Mouse (Mus musculus) intestine, embryonic 14.5 days (tissue): ENCODE data around the gene Gata3. TPM values are rescaled to one million over a fixed set of nuclear protein-coding genes. Genes with fewer than 3 reads are reported as not detected.

Experiments used
- ATAC-seq: fragments of 200-750 bp; cut with Nextera tagmentation; replicated peaks from 2 replicates; pipeline ENCODE4 v1.8.0; 2017; ENCODE audit warnings: low read depth, moderate number of reproducible peaks, moderate TSS enrichment, moderate library complexity; ENCODE audit not compliant: low FRiP score, low TSS enrichment
- DNase-seq: peaks from one replicate; pipeline ENCODE4 v3.0.0-alpha.2; 2018; ENCODE audit warnings: low spot score
- H3K27ac ChIP-seq: fragments of 300-500 bp; sonication (generic); 2 replicates; pipeline ENCODE4 v1.5.1; 2014; ENCODE audit warnings: low read depth, mild to moderate bottlenecking, control low read depth
- H3K27me3 ChIP-seq: fragments of 300-500 bp; sonication (generic); replicated peaks from 2 replicates; pipeline ENCODE4 v1.6.1; 2014; ENCODE audit warnings: low read length, control low read depth; ENCODE audit not compliant: control insufficient read depth, insufficient read depth
- H3K36me3 ChIP-seq: fragments of 300-500 bp; sonication (generic); 2 replicates; pipeline ENCODE4 v1.6.1; 2014; ENCODE audit warnings: low read length, control low read depth; ENCODE audit not compliant: control insufficient read depth, insufficient read depth
- H3K4me1 ChIP-seq: fragments of 300-500 bp; sonication (generic); replicated peaks from 2 replicates; pipeline ENCODE4 v1.6.1; 2014; ENCODE audit warnings: low read length, control low read depth, mixed read lengths; ENCODE audit not compliant: control insufficient read depth, insufficient read depth
- H3K4me2 ChIP-seq: fragments of 300-500 bp; sonication (generic); 2 replicates; pipeline ENCODE4 v1.6.1; 2014; ENCODE audit warnings: low read length
- H3K4me3 ChIP-seq: fragments of 300-500 bp; sonication (generic); 2 replicates; pipeline ENCODE4 v1.5.1; 2014; ENCODE audit warnings: low read depth, low read length, control low read depth, mixed read lengths
- H3K9ac ChIP-seq: fragments of 300-500 bp; sonication (generic); 2 replicates; pipeline ENCODE4 v1.6.1; 2014; ENCODE audit warnings: mild to moderate bottlenecking, low read length
- H3K9me3 ChIP-seq: fragments of 300-500 bp; sonication (generic); 2 replicates; pipeline ENCODE4 v1.6.1; 2016; ENCODE audit warnings: low read length, control low read depth; ENCODE audit not compliant: control insufficient read depth
- WGBS: fragments of 180-500 bp; shearing (Covaris S2); extraction: QIAGEN DNeasy Blood & Tissue Kit; methylation state at CpG from one replicate; pipeline ENCODE4 v1.1.7; 2014; 5-methylcytosine and 5-hydroxymethylcytosine counted together
- polyA plus RNA-seq: library from polyadenylated mRNA; unstranded; fragments of >200 nt; fragmentation: Nextera tagmentation; extraction: Ambion mirVana; gene quantifications from 2 replicates; pipeline ENCODE4 v1.2.1, GENCODE M21; 2014

The Gata3 gene
- polyA plus RNA-seq, 1 experiment from 2014 or later = 1.8 TPM

DNA sequence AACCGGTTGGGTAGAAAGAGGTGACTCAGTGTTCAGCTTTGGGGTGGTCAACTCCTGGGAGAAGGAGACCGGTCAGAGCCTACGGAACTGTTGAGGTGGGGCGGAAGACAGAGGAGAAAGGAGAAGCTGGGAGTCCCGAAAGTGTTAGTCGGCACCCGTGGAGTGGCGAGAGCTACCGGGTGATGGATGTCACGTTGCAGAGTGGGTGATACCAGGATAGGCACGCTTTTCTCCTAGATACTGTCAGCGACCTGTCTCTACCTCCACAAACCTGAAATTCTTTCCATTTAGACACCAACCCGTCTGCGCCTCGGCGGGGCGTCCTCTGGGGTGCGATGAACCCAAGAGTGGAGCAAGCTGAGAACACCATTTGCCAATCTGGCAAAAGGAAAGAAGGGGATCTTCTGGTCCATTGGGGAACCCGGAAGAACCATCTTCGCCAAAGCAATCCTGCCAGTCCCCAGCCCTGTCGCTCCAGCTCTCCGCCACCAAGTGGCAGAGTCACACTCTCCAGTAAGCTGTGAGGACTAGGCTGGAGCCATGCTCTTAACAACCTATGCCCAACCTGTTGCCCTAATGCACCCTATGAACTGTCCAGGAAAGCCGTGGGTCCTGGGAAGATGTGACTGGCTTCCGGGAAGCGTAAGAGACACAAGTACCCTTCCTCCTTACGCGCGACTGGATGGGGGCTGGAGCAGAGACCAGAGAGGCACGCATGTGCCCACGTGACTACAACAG is 752 bp downstream of the Gata3 start, which contains the start of gene 9230102O04Rik:
Gene 9230102O04Rik (minus strand): TSS at position 628 of the 738 bp plus-strand sequence.
- Histone ChIP-seq H3K27ac (no peak within 1 kb of the TSS), H3K4me3 (peak within 1 kb of the TSS; percentile 15; the same call in 1 of the 2 replicates), H3K4me2 (peak within 1 kb of the TSS; percentile 31), H3K9me3 (no peaks in the 10 kb centered on the region), H3K36me3 (no peaks in the 10 kb centered on the region), H3K4me1 (no peaks in the 10 kb centered on the region), H3K27me3 (peaks cover 97% of the 10 kb centered on the region), H3K9ac (no peak within 1 kb of the TSS)
- ATAC-seq (peak; percentile 72; the same call in 1 of the 2 replicates), DNase-seq (peak; percentile 72)
- WGBS = 1% methylated on average over 30 of the region's 30 CpGs

DNA sequence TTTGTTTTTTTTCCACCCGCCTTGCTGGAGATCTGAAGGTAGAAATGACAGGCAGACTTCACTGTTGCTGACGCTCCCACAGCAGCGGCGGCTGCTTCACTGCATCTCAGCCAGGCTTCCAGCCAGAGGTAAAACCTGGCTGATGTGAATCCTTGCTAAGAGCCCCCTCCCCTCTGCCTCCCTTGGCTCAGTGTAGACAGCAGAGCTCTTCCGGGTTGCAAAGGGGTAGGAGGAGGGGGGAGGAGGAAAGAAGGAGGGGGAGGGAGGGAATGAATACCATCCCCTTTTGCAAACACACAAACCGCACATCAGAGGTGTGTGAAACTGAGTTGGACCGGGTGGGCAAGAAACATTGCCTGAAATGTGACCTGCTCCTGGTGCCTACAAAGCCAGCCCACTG is 2.2 kb downstream of the Gata3 start:
- ATAC-seq (no peak), DNase-seq (no peak)
- Histone ChIP-seq H3K9me3 (no peaks in the 10 kb centered on the region), H3K9ac (no peak overlapping the region), H3K27me3 (peaks cover 97% of the 10 kb centered on the region), H3K4me3 (no peak overlapping the region), H3K27ac (no peak overlapping the region), H3K4me1 (no peaks in the 10 kb centered on the region; the same call in 1 of the 2 replicates), H3K36me3 (no peaks in the 10 kb centered on the region), H3K4me2 (no peak overlapping the region)
- WGBS = 0% methylated on average over 7 of the region's 7 CpGs

DNA sequence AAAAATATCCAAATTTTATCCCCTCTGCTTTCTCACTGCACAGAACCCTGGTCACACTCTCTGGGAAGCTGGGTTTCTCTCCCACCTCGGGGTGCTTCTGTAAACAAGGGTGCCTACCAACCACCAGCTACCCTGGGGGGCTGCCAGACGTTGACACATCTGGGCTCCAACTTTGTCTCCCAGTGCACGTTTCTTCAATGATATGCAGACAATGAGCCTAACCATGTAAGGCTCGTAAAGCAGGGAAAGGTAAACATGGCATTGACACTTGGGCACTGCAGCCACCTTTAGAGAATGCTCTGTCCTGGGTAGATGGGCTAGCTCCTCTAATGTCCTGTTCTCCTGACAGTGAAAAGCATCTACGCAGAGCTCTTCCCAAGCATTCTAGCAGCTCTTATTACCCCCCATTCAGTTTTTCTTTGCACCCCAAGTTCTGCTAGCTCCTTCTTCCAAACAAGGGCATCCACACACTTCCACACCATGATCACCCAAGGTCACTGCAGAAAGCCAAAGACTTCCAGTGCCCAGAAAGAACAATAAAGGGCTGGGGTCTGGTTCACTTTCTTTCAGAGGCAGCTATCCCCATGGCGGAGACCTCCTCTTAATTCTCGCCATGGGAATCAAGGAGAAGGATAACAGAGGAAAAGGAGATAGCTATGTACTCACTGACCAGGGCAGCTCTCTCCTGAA is 2.8 kb downstream of the Gata3 start:
- no peak overlapping the region for H3K27ac ChIP-seq
- H3K9ac ChIP-seq = no peak overlapping the region
- ATAC-seq (no peak), DNase-seq (no peak)
- peaks cover 97% of the 10 kb centered on the region for H3K27me3 ChIP-seq
- H3K36me3 ChIP-seq = no peaks in the 10 kb centered on the region
- no peak overlapping the region for H3K4me2 ChIP-seq
- no peaks in the 10 kb centered on the region for H3K9me3 ChIP-seq
- 4% methylated on average over 7 of the region's 7 CpGs for WGBS
- no peak overlapping the region for H3K4me3 ChIP-seq
- no peaks in the 10 kb centered on the region; the same call in 1 of the 2 replicates for H3K4me1 ChIP-seq

DNA sequence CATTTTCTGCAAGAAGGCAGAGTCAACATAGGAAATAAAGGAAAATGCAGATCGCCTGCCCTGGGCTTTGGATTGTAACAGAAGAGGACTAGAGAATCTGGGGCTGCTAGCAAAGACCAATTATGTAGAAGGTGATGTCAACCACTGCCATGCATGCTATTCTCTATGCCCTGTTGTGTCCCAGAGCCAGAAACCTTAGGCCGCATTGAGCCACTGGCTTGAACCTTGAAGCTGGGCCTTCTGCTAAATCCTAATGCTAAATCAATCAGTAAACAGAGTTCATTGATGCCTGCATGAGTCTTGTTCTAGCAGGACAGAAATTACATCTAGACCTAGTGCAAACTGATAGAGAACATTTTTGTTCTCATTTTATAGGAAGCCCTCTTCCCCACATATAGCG is 3.8 kb downstream of the Gata3 start:
- Histone ChIP-seq H3K27ac (no peak overlapping the region), H3K36me3 (no peaks in the 10 kb centered on the region), H3K4me3 (no peak overlapping the region), H3K4me2 (no peak overlapping the region), H3K9ac (no peak overlapping the region), H3K4me1 (peaks cover 2% of the 10 kb centered on the region; the same call in 1 of the 2 replicates), H3K27me3 (peaks cover 100% of the 10 kb centered on the region), H3K9me3 (no peaks in the 10 kb centered on the region)
- DNase-seq = no peak
- WGBS = 13% methylated on average over 3 of the region's 3 CpGs
- ATAC-seq = no peak

DNA sequence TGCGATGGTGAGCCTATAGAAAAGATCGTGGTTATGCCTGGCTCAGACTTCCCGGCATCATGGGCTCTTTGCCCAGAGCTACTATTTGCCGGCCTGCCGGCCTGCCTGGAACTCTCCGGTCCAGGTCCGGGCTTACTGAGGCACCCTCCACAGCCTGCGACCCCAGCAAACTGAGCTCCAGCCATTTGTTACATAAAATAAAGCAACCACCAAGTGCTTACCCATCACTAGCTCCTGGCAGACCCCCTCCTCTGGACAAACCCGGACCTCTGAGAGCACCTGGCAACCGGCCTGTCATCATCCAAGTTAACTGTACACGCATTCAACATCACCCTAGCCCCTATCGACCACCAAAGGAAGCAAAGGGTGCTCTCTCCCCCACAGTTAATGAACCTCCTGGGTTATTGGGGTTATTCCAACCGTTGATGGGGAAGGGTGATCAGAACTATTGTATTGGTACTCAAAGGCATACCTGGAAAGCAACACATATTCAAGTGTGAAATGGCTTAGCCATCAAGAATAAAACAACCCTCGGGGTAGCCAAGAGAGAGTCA is 4.5 kb downstream of the Gata3 start:
- no peak overlapping the region for H3K4me2 ChIP-seq
- ATAC-seq (no peak), DNase-seq (peak; percentile 63)
- peaks cover 100% of the 10 kb centered on the region for H3K27me3 ChIP-seq
- 3% methylated on average over 14 of the region's 14 CpGs for WGBS
- H3K9ac ChIP-seq = no peak overlapping the region
- H3K4me1 ChIP-seq = peaks cover 3% of the 10 kb centered on the region; the same call in 1 of the 2 replicates
- no peaks in the 10 kb centered on the region for H3K9me3 ChIP-seq
- no peak overlapping the region for H3K27ac ChIP-seq
- no peaks in the 10 kb centered on the region for H3K36me3 ChIP-seq
- H3K4me3 ChIP-seq = no peak overlapping the region

DNA sequence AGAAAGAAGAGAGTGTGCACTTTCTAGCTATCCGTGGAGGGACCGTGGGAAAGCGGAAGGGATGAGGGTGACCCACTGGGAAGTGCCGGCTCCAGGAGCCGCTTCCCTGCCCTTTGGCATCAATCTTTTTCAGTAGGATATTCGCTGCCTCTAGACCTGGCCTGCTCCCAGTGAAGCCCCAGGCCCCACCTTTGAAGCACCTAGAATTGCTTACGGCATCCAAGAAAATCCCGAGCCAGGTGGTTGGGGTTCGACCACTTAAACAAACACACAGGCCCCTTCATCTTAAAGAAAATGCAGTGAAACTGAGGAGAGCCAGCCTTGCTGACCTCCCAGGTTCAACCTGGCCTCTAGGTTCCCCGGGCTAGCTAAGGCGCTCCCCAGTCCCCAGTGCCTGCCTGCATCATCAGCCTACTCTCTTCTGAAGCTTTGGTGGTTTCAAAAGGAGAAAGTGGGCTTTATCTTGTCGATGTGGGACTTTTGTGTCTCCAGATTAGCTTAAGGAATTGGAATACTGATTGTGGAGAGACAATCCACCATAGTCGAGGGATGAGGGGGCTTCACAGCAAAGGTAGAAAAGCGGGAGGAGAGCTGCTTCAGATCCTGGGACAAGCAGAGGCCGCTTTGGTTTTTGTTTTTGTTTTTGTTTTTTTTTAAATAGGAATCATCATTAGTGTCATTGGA is 5.2 kb downstream of the Gata3 start:
- no peaks in the 10 kb centered on the region for H3K9me3 ChIP-seq
- 5% methylated on average over 15 of the region's 15 CpGs for WGBS
- H3K27ac ChIP-seq = no peak overlapping the region

DNA sequence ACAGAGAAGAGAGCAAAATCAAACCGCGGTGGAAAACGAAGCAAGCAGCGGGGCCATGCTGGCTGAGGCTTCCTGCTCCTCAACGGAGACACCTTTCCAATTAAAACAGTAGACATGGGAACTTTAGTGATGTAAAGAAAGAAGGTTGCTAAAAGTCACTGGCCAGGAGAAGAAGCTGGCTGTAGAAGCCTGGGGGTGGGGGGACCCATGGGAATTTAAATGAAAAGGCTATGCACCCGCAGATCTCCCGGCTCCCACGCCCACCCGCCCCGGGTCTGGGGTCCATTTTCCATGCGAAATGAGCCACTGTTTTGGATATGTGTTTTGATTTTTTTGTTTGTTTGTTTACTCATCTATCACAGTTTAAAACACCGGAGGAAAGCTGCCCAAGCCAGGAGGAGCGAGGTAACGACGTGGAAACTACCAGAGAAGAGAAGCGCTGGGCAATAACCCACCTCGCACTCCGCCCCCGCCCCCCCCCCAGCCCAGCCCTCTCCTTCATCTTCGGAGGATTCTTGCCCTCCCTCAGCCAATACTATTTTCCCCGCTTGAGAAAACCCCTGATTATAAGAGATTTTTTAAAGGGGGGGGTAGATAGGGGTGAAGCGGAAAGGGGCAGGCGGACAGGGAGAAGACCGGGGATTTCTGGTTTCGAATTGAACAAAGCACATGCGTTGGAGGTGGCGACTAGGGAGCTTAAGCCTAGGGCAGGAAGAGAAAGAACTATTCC is 5.9 kb downstream of the Gata3 start:
- no peak for DNase-seq
- Histone ChIP-seq H3K27ac (no peak overlapping the region), H3K4me3 (no peak overlapping the region)

More for the DNA sequence above, 5.2 kb downstream of the Gata3 start:
- H3K4me2 ChIP-seq = no peak overlapping the region
- peak; percentile 68 for DNase-seq
- peaks cover 3% of the 10 kb centered on the region; the same call in 1 of the 2 replicates for H3K4me1 ChIP-seq
- no peak overlapping the region for H3K4me3 ChIP-seq
- H3K9ac ChIP-seq = no peak overlapping the region
- H3K36me3 ChIP-seq = no peaks in the 10 kb centered on the region
- H3K27me3 ChIP-seq = peaks cover 100% of the 10 kb centered on the region
- no peak for ATAC-seq

More for the DNA sequence above, 5.9 kb downstream of the Gata3 start:
- peaks cover 100% of the 10 kb centered on the region for H3K27me3 ChIP-seq
- no peak overlapping the region for H3K4me2 ChIP-seq
- no peak for ATAC-seq
- H3K9me3 ChIP-seq = no peaks in the 10 kb centered on the region
- WGBS = 1% methylated on average over 27 of the region's 27 CpGs
- H3K36me3 ChIP-seq = no peaks in the 10 kb centered on the region
- H3K4me1 ChIP-seq = peaks cover 3% of the 10 kb centered on the region; the same call in 1 of the 2 replicates
- no peak overlapping the region for H3K9ac ChIP-seq
